8 mouse cellular contexts compared by ENCODE assay signal in genomic region chr7:101107073-101107810, GRCm38 (mm10). TPM values are rescaled to one million over a fixed set of nuclear protein-coding genes. Genes with fewer than 3 reads are reported as not detected.
DNase-seq lines count a peak whose midpoint lies in the region; ATAC-seq and TF ChIP-seq lines count a peak whose summit lies in the region.

No protein-coding gene starts in this region.

- WGBS in heart, embryonic 12.5 days: 19% methylated on average over 5 of the region's 5 CpGs
- WGBS in embryonic facial prominence, embryonic 13.5 days: 32% methylated on average over 5 of the region's 5 CpGs
- WGBS in intestine, postnatal 0 days: 33% methylated on average over 5 of the region's 5 CpGs
- 26% methylated on average over 5 of the region's 5 CpGs for WGBS in olfactory bulb, adult 2 months

- no peak for TF ChIP-seq CTCF in E14TG2a.4 (conservative IDR thresholded peaks at IDR 0.05; ENCODE audit: low read length)
- no peak for TF ChIP-seq CTCF in intestine, postnatal 0 days (IDR thresholded peaks at IDR 0.05; ENCODE audit: low read depth)
- TF ChIP-seq CTCF in olfactory bulb, adult 2 months (IDR thresholded peaks at IDR 0.05; ENCODE audit: insufficient read depth, low read depth, low read length): no peak

- TF ChIP-seq POLR2A in olfactory bulb, adult 2 months (IDR thresholded peaks at IDR 0.05; ENCODE audit: insufficient read depth, low read depth, low read length): no peak

- H3K27ac ChIP-seq in heart, embryonic 12.5 days (ENCODE audit: poor library complexity, severe bottlenecking): peak overlapping the region; percentile 24
- peak overlapping the region; percentile 99 for H3K27ac ChIP-seq in embryonic facial prominence, embryonic 13.5 days
- H3K27ac ChIP-seq in intestine, postnatal 0 days (ENCODE audit: low read depth, low read length): peak overlapping the region; percentile 95; the same call in 1 of the 2 replicates
- H3K27ac ChIP-seq in olfactory bulb, adult 2 months (ENCODE audit: insufficient read depth, low read depth, low read length): peak overlapping the region; percentile 54; the same call in 1 of the 2 replicates

- no peak for ATAC-seq in heart, embryonic 12.5 days (ENCODE audit: insufficient number of reproducible peaks, low FRiP score)
- no peak for ATAC-seq in embryonic facial prominence, embryonic 13.5 days (ENCODE audit: insufficient number of reproducible peaks, insufficient read depth, low FRiP score, low TSS enrichment, low read depth)
- ATAC-seq in intestine, postnatal 0 days: no peak
- no peak for ATAC-seq in granulocyte monocyte progenitor cell, adult 5-6 weeks (replicated peaks; ENCODE audit: poor library complexity, severe bottlenecking)

- peak overlapping the region; percentile 87 for H3K4me2 ChIP-seq in heart, embryonic 12.5 days
- peak overlapping the region; percentile 79 for H3K4me2 ChIP-seq in embryonic facial prominence, embryonic 13.5 days
- peak overlapping the region; percentile 84 for H3K4me2 ChIP-seq in intestine, postnatal 0 days (replicated peaks; ENCODE audit: low read depth)

- H3K9ac ChIP-seq in heart, embryonic 12.5 days: peak overlapping the region; percentile 89
- peak overlapping the region; percentile 90 for H3K9ac ChIP-seq in embryonic facial prominence, embryonic 13.5 days
- H3K9ac ChIP-seq in intestine, postnatal 0 days (ENCODE audit: low read depth, low read length): 0 out of 2 replicates have a peak overlapping the region, but pooled peaks have one; percentile 78

- H3K36me3 ChIP-seq in heart, embryonic 12.5 days: peaks cover 13% of the 10 kb centered on the region
- peaks cover 10% of the 10 kb centered on the region for H3K36me3 ChIP-seq in E14TG2a.4 (ENCODE audit: insufficient read depth, low read length)
- peaks cover 12% of the 10 kb centered on the region for H3K36me3 ChIP-seq in embryonic facial prominence, embryonic 13.5 days
- no peaks in the 10 kb centered on the region; the same call in 1 of the 2 replicates for H3K36me3 ChIP-seq in intestine, postnatal 0 days (ENCODE audit: control insufficient read depth, insufficient read depth)

- H3K4me3 ChIP-seq in heart, embryonic 12.5 days: peak overlapping the region; percentile 95
- peak overlapping the region; percentile 94 for H3K4me3 ChIP-seq in E14TG2a.4 (replicated peaks; ENCODE audit: low read length)
- H3K4me3 ChIP-seq in embryonic facial prominence, embryonic 13.5 days: peak overlapping the region; percentile 85
- H3K4me3 ChIP-seq in intestine, postnatal 0 days (ENCODE audit: low read depth, low read length): peak overlapping the region; percentile 84; the same call in 1 of the 2 replicates
- no peak overlapping the region for H3K4me3 ChIP-seq in olfactory bulb, adult 2 months (ENCODE audit: insufficient read depth, low read depth, low read length)

- H3K4me1 ChIP-seq in heart, embryonic 12.5 days (replicated peaks): peaks cover 15% of the 10 kb centered on the region
- peaks cover 30% of the 10 kb centered on the region for H3K4me1 ChIP-seq in E14TG2a.4 (replicated peaks; ENCODE audit: low read depth, low read length)
- H3K4me1 ChIP-seq in embryonic facial prominence, embryonic 13.5 days: peaks cover 17% of the 10 kb centered on the region
- peaks cover 16% of the 10 kb centered on the region for H3K4me1 ChIP-seq in intestine, postnatal 0 days (replicated peaks; ENCODE audit: control insufficient read depth, insufficient read depth, low read length)
- peaks cover 5% of the 10 kb centered on the region for H3K4me1 ChIP-seq in olfactory bulb, adult 2 months (ENCODE audit: control insufficient read depth, insufficient read depth, low read length)

- no peaks in the 10 kb centered on the region for H3K9me3 ChIP-seq in heart, embryonic 12.5 days (replicated peaks)
- no peaks in the 10 kb centered on the region for H3K9me3 ChIP-seq in E14TG2a.4 (ENCODE audit: low read length)
- no peaks in the 10 kb centered on the region for H3K9me3 ChIP-seq in embryonic facial prominence, embryonic 13.5 days
- no peaks in the 10 kb centered on the region for H3K9me3 ChIP-seq in intestine, postnatal 0 days (ENCODE audit: control insufficient read depth)

- no peaks in the 10 kb centered on the region for H3K27me3 ChIP-seq in heart, embryonic 12.5 days (replicated peaks)
- H3K27me3 ChIP-seq in E14TG2a.4 (ENCODE audit: insufficient read depth, low read length): 0 out of 2 replicates have a peak, but pooled peaks cover 2% of the 10 kb centered on the region
- H3K27me3 ChIP-seq in embryonic facial prominence, embryonic 13.5 days: no peaks in the 10 kb centered on the region
- H3K27me3 ChIP-seq in intestine, postnatal 0 days (replicated peaks; ENCODE audit: control insufficient read depth, insufficient read depth, low read length): no peaks in the 10 kb centered on the region

- no peak for DNase-seq in heart, adult 8-10 months (ENCODE audit: low spot score)
- DNase-seq in spleen, adult 12 weeks (ENCODE audit: low spot score): no peak

RNA-seq across cellular contexts. Expression of gene Fchsd2, which starts 14.6 kb away (rescaled TPM):
- 18.4 and 18.7 TPM in 2 replicates for polyA plus RNA-seq in heart, embryonic 12.5 days (2016; fragmentation: Nextera tagmentation; extraction: Ambion mirVana)
- total RNA-seq in heart, adult 8-10 months (2022): 10 to 100 TPM; 17.2 to 23.8 (median 19.1) TPM
- 24.9 and 29.1 TPM in 2 replicates for polyA plus RNA-seq in embryonic facial prominence, embryonic 13.5 days (2015; fragmentation: Nextera tagmentation; extraction: Ambion mirVana)
- polyA plus RNA-seq in intestine, postnatal 0 days (2015; fragmentation: Nextera tagmentation; extraction: Ambion mirVana): 20.1 and 26.1 TPM in 2 replicates
- polyA plus RNA-seq in olfactory bulb, adult 2 months (2012; ENCODE audit: insufficient read depth, insufficient read length, low replicate concordance, missing spikeins): 68.2 TPM in 1 of 2 replicates, not detected in the other
- 43.5 and 60.4 TPM in 2 replicates for total RNA-seq in granulocyte monocyte progenitor cell, adult 5-6 weeks (2014; fragmentation: Nextera tagmentation)
- total RNA-seq in granulocyte monocyte progenitor cell, adult 5-6 weeks (2017): 33.8 and 45.6 TPM in 2 replicates

Comparison
In these comparisons a context has a peak if more than half of its experiments do, and no peak if none do; other contexts are left out.
1. H3K27ac ChIP-seq: peak in every context shown above with its lines; median percentile 99 in embryonic facial prominence, embryonic 13.5 days; 95 in intestine, postnatal 0 days; 54 in olfactory bulb, adult 2 months; 24 in heart, embryonic 12.5 days.